Mouse (Mus musculus) megakaryocyte, embryonic 14.5 days (primary cell): Measurements from ENCODE around the gene Zfp260.

Experiments
- FLI1 ChIP-seq: IDR thresholded peaks from 2 replicates; pipeline ENCODE4 v1.6.1; 2012; ENCODE audit warnings: low read length, inconsistent platforms, mixed read lengths
- GATA1 ChIP-seq: IDR thresholded peaks from 3 replicates; pipeline ENCODE4 v1.6.1; 2012; ENCODE audit warnings: mixed read lengths, low read length, inconsistent platforms, borderline replicate concordance

DNA sequence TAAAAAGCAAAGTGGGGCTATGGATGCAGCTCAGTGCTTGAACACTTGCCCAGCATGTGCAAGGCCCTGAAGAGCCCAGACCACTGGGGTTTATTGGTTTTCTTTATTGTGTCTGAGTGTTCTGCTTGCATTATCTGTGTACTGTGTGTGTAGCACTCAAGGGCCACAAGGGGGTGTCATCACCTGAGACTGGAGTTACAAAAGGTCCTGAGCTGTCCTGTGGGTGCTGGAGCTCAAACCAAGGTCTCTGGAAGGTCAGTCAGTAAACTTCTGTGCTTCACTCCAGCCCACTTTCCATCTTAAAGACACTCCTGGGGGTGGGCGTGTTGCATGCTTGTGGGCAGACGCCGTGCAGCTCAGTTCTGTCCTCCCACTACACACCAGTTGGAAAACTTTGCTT is 60.9 kb downstream of the Zfp260 start:
- TF ChIP-seq GATA1 (no peak), FLI1 (no peak)
